Mouse (Mus musculus) urinary bladder, adult 2 months (tissue): ENCODE results near the gene Thsd4. TPM values are rescaled to one million over a fixed set of nuclear protein-coding genes. Genes with fewer than 3 reads are reported as not detected.
"Not testable (repeated sequence)": the region's sequence is repeated elsewhere in the genome, so short reads cannot be mapped to it uniquely, and the experiment has no call there.

ENCODE experiments used
- DNase-seq: peaks from one replicate; pipeline ENCODE4 v3.0.0; 2022; ENCODE audit warnings: low spot score
- polyA plus RNA-seq: library from polyadenylated mRNA; depleted of rRNA; stranded (reverse); fragments of >200 nt; gene quantifications from 2 replicates; pipeline ENCODE4 v1.2.3, GENCODE M21; 2012

The Thsd4 gene
- polyA plus RNA-seq, 1 experiment, result 19.5 TPM

GRCm38 (mm10) chr9:60213111-60213510 lies 308.7 kb downstream of the Thsd4 start:
- no peak for DNase-seq

- no peak for DNase-seq
Measured at GRCm38 (mm10) chr9:60208843-60209242, 313.0 kb downstream of the Thsd4 start.

GRCm38 (mm10) chr9:60203141-60203540 lies 318.7 kb downstream of the Thsd4 start:
- no peak for DNase-seq

- DNase-seq, result no peak
Measured at GRCm38 (mm10) chr9:60200436-60200835, 321.4 kb downstream of the Thsd4 start.

GRCm38 (mm10) chr9:60198530-60199200 lies 323.2 kb downstream of the Thsd4 start:
- DNase-seq, result no peak

GRCm38 (mm10) chr9:60195502-60195901 lies 326.3 kb downstream of the Thsd4 start:
- DNase-seq, result no peak

- no peak for DNase-seq
Measured at GRCm38 (mm10) chr9:60194905-60195304, 326.9 kb downstream of the Thsd4 start.

- DNase-seq, result no peak
Measured at GRCm38 (mm10) chr9:60192321-60192720, 329.5 kb downstream of the Thsd4 start.

- DNase-seq, result no peak
Measured at GRCm38 (mm10) chr9:60187437-60187836, 334.4 kb downstream of the Thsd4 start.

GRCm38 (mm10) chr9:60186948-60187347 lies 334.9 kb downstream of the Thsd4 start:
- no peak for DNase-seq

GRCm38 (mm10) chr9:60184083-60184482 lies 337.8 kb downstream of the Thsd4 start:
- no peak for DNase-seq

- no peak for DNase-seq
Measured at GRCm38 (mm10) chr9:60182371-60182770, 339.5 kb downstream of the Thsd4 start.

- DNase-seq, result no peak
Measured at GRCm38 (mm10) chr9:60180936-60181335, 340.9 kb downstream of the Thsd4 start.

GRCm38 (mm10) chr9:60180114-60180513 lies 341.7 kb downstream of the Thsd4 start:
- DNase-seq, result no peak

GRCm38 (mm10) chr9:60176311-60176710 lies 345.5 kb downstream of the Thsd4 start:
- no peak for DNase-seq

GRCm38 (mm10) chr9:60172459-60173060 lies 349.3 kb downstream of the Thsd4 start:
- not testable (repeated sequence) for DNase-seq

- DNase-seq, result no peak
Measured at GRCm38 (mm10) chr9:60166990-60167389, 354.9 kb downstream of the Thsd4 start.

GRCm38 (mm10) chr9:60160855-60161254 lies 361.0 kb downstream of the Thsd4 start:
- no peak for DNase-seq

- DNase-seq, result no peak
Measured at GRCm38 (mm10) chr9:60160194-60160593, 361.7 kb downstream of the Thsd4 start.

GRCm38 (mm10) chr9:60152990-60153389 lies 368.9 kb downstream of the Thsd4 start:
- DNase-seq, result no peak

GRCm38 (mm10) chr9:60151897-60152627 lies 369.8 kb downstream of the Thsd4 start:
- no peak for DNase-seq

- no peak for DNase-seq
Measured at GRCm38 (mm10) chr9:60150511-60150910, 371.3 kb downstream of the Thsd4 start.

GRCm38 (mm10) chr9:60148988-60149387 lies 372.9 kb downstream of the Thsd4 start:
- DNase-seq, result no peak
